Mouse (Mus musculus): ENCODE measurements at regions not wholly inside any gene's neighbourhood (a gene's known extent, or its start where the extent isn't known, plus 50 kb on each side); places are given as distances from the start of the nearest gene placed in this dataset.

GRCm38 (mm10) chr13:106317300-106317699 is 619.5 kb downstream of the Ipo11 start:
- DNase-seq (ENCODE audit: low spot score in 2 of 2): no peak
- intact Hi-C loops (cut with DNase I): no loop called here

DNA sequence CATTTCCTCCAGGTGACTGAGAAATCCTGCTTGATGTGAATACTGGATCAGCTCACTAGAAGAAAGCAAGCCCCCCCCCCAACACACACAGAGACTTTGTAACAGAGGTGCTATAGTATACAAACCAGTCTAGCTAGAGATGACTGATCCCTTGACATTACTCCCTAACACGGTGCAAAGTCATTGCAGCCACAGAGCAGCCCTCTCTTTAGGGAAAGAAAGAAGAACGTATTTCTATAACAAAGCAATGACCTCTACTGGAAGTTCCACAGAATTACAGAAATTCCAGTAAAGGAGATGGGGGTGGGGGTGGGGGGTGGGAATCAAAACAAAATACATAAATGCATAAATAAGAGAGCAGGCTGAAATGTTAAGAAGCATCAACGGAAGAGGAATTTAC is 655.6 kb downstream of the Ipo11 start:
- intact Hi-C loops (cut with DNase I): loop anchor here (5.0 kb wide), 1 partner anchor 839 kb away; the partner anchor contains the start of gene Htr1a
- DNase-seq (ENCODE audit: low spot score in 2 of 2): no peak

DNA sequence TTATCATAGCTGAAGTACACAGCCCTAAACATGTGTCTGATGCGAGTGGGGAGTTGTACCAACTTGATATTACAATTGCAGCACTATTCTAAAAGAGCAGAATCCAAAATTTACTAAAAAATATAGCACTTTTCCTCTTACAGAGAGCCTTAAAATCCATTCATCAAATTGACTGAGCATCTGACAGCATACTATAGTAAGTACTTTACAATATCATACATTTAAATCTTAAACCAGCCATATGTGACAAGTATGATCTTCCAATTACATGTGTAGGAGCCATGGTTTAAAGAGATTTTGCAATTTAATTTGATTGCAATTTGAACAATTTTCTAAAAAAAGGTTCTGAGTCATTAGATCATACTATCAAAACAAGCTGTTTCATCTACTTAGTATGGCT is 676.9 kb downstream of the Ipo11 start:
- no peak for DNase-seq (ENCODE audit: low spot score in 2 of 2)
- intact Hi-C loops (cut with DNase I): no loop called here
